Mouse (Mus musculus): ENCODE measurements around the gene Exosc3.

GRCm38 (mm10) chr4:45305536-45305935 is 37.0 kb downstream of the Exosc3 start:
- TF ChIP-seq GATA1 (IDR thresholded peaks at IDR 0.05; ENCODE audit: borderline replicate concordance, low read length) (no peak), FLI1 (IDR thresholded peaks at IDR 0.05; ENCODE audit: low read length) (no peak)

All from megakaryocyte, embryonic 14.5 days (primary cell).